Mouse (Mus musculus) kidney, adult 2 months (tissue): ENCODE results near the gene Dcp1a.

Experiments used
- CTCF ChIP-seq: fragments of 200-500 bp; conservative IDR thresholded peaks from 2 replicates; pipeline ENCODE4 v1.5.1; 2011; ENCODE audit warnings: low read depth, mild to moderate bottlenecking, control low read depth, low read length, moderate library complexity, mixed read lengths; ENCODE audit not compliant: insufficient read depth, insufficient read length
- POLR2A ChIP-seq: fragments of 200-500 bp; IDR thresholded peaks from one replicate; pipeline ENCODE4 v1.6.1; 2011; ENCODE audit warnings: low read depth, low read length, control low read depth

DNA sequence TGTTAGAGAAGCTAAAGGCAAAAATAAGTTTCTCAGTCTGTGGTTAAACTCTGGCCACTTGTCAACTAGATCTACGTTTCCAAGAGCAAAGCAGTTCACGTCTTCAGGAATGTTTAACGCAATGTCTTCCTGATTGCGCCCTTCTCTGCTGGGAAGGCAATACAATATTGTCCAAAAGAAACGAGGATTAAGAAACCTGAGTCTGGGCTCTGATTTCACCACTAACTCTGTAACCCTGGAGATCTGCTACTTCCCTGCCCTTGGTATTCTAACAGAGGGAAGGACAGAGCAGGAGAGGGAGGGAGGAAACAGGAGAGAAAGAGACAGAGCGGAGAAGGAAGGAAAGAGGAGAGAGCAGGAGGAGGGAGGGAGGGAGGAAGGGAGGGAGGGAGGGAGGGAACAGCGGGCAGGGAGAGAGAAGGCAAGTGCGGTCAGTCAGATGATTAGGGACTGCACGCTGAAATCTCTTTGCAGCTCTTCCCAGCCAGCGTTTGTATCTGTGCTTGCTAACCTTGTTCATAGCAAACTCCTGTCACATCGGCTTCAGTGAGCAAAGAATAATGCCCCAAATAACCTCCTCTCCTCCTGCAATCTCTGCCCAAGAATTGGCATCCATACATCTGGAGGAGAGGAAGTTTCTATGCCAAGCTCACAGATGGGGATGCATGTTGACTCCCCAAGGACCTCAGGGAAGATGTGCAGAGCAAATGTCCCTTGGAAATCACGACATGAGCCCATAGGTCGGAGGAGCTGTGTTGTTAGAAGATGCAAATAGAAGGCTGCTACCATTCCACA lies 23.3 kb upstream of the Dcp1a start:
- TF ChIP-seq CTCF (no peak), POLR2A (no peak)
